Mouse (Mus musculus): ENCODE results near the gene Ube2j1. TPM values are rescaled to one million over a fixed set of nuclear protein-coding genes. Genes with fewer than 3 reads are reported as not detected.
A peak's percentile ranks its signal among the peaks of the same experiment; 100 is the strongest.

Gene Ube2j1
- total RNA-seq, 1 experiment from 2014 or later: 48.2 TPM

DNA sequence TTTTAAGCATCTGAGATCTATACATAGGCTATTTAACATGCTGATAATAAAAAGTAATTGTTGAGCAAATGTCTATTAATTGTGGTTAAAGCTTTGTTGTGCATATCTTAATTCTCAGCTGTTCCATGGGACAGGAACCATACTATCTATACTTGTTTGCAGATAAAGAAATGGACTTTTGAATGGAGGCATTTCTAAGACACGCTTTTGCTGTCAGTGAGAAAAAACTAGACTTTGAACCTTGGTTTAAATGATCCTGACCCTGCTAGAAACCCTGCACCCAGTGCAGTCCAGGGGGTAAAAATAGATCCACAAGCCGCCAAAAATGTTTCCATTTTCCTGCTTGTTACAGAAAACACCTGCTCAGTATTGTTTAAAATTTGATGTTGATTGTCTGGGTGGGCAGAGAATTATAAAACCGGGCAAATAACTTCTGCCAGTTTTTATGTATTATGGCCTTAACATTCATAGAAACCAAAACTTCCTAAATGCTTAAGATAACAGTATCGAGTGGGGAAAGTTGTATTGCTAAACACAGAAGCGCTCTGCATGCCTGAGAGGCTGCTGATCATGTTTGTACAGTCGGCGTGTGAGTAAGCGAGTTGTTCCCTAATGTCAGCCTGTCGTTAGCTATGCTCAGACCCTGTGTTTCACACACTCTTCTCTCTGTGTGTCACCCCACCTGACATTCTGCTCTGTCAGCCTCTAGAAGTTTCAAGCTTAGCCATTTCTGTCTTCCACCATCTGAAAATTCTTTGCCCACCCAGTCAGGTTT is 23.6 kb upstream of the Ube2j1 start:
- ATAC-seq (ENCODE audit: extremely low read depth, insufficient number of reproducible peaks, low FRiP score, poor library complexity, severe bottlenecking): no peak

DNA sequence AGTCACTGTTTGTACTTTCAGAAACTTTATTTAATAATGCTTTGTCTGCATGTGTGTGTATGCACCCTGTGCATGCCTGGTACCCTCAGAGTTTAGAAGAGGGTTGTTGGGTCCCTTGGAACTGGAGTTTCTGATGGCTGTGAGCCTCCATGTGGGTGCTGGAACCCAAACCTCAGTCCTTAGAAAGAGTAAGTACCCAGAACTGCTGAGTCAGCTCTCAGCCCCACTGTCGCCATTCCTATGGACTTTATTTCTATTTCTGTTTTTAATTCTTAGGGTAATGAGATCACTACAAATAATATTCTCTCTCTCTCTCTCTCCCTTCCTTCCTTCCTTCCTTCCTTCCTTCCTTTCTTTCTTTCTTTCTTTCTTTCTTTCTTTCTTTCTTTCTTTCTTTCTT is 21.1 kb upstream of the Ube2j1 start:
- ATAC-seq (ENCODE audit: extremely low read depth, insufficient number of reproducible peaks, low FRiP score, poor library complexity, severe bottlenecking): no peak

DNA sequence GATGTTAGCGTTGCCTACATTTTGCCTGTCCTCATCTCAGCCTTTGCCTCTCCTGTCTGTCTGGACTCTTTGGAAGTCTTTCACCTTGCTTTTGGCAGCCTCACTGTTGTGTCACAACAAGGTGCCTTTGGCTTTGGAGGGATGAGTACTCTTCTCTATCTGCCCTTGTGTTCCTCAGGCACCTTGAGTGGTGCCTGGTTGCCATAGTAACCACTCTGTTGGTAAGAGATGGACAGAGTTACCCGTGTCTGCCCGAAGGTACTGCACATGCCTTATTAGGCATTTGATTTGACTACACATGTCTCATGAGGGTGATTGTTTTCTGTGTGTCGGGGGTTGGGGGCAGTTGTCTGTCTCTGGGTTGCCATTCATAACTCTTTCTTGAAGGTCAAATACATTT is 18.7 kb upstream of the Ube2j1 start:
- ATAC-seq (ENCODE audit: extremely low read depth, insufficient number of reproducible peaks, low FRiP score, poor library complexity, severe bottlenecking): no peak

DNA sequence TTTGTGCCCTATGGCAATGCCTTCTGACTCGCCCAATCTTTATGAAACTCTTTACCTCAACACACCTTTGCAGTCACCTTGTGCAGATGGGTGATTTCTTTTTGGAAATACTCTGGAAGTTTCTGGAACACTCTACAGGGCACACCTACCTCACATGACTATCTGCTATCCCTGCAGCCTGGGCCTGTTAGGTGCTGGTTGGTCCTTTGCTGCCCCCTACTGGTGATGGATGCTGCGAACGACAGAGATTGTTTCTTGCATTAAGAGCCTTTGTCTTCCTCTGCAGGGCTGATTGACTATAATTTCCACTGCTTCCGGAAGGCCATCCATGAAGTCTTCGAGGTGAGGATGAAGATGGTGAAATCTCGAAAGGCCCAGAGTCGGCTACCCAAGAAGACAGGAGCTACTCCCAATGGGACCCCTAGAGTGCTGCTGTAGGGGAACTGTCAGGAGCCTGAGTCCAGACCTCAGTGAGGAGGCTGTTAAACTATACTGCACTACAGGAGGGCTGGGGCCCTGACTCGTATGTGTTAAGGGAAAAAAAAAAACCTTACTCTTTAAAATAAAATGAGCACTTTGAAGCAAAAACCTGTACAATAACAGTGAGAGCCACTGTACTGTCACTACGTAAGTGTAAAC is 12.7 kb upstream of the Ube2j1 start:
- peak; percentile 86 for ATAC-seq (ENCODE audit: extremely low read depth, insufficient number of reproducible peaks, low FRiP score, poor library complexity, severe bottlenecking)

DNA sequence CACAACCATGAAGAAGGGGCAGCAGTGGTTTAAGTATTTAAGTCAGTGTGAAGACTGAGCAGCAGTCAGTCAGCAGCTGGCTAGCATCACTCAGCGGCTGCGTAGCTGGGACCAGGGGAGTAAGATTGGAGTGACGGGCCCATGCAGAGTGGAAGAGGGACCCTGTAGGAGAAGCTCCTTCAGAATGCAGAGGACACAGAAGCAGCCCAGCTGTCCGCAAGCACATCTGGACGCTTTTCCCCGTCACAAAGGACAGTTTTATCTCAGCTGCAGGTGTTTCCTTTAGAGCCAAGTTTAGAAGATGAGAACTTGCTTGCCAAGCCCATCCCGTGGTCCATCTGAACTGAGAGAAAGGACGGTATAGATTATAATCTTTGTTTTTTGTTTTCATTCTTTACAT is 6.8 kb upstream of the Ube2j1 start:
- no peak for ATAC-seq (ENCODE audit: extremely low read depth, insufficient number of reproducible peaks, low FRiP score, poor library complexity, severe bottlenecking)

DNA sequence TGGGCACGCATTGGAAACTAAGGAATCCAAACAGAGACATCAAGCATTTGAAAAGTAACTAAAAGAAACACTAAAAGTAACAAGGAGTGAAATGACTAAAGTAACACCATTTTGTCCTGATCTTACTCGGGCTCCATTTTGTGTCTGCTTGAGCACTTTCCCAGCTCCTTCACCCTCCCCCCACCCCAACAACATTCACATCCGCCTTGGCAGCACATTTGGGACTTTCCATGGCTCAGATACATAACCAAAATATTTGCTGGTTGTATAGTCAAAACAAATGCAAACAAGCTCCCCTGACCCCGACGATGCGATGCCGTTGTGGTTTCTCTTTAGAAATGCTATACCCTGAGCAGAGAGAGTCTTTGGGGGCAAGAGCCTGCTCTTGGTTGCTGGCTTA is 2.1 kb upstream of the Ube2j1 start:
- ATAC-seq (ENCODE audit: extremely low read depth, insufficient number of reproducible peaks, low FRiP score, poor library complexity, severe bottlenecking): no peak

DNA sequence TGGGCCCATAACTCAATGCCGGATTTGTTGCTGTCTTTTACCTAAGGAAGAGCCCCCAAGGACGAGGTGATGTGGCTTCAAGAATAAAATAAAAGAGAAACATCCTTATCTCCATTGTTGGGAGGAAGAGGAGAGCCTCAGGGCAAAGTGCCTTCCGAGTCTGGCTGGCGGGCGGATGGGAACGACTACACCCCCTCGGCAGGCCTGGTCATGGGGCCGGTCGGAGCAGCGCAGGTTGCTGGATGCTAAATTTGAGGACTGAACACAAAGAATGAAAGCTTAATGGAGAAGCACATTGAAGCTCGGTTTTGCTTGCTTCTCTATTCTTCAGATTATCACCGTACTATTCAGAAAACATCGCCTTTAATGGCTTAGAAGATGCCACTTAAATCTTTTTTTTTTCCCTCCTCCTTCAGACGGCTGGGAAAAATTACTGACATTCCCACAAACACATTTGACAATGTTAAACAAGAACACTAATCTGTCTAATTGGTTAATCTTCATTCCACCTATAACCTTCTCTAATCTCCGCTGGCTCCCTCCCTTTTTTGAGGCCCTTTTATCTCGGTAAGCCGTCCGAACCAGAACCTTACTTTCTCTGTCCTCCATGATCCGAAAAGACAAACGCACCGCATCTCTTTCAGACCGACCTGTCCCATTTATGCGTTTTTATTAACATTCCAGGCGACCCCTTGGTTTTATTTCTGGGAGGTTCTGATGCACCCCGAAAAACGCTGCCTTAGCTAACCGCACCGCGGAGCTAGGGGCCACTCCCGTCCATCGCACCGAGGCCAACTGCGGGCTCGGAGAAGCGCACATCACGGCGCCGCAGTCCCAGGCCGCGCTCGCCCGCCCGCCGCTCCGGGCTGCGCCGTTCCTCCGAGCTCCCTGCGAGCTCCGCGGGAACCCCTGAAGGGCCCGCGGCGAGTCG is 687 bp upstream of the Ube2j1 start:
- ATAC-seq (ENCODE audit: extremely low read depth, insufficient number of reproducible peaks, low FRiP score, poor library complexity, severe bottlenecking): peak; percentile 2; the same call in 1 of the 2 replicates

DNA sequence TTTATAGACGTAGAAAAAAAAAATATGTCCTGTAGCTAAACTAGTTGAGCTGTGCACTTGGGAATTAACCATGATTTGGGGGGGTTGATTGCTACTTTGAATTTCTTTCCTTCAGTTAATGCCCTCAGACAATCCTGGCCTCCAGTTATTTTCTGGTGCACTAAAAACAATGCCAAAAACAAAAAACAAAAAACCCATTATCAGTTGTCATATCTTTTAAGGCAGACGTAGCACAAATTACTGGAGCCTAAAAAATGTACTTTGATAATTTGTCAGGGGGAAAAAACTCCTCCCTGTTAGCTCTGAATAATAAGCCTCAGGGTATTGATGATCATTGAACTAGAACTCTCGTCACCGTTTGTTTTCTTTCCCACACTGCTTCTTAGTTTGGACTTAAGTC is 829 bp downstream of the Ube2j1 start:
- no peak for ATAC-seq (ENCODE audit: extremely low read depth, insufficient number of reproducible peaks, low FRiP score, poor library complexity, severe bottlenecking)

DNA sequence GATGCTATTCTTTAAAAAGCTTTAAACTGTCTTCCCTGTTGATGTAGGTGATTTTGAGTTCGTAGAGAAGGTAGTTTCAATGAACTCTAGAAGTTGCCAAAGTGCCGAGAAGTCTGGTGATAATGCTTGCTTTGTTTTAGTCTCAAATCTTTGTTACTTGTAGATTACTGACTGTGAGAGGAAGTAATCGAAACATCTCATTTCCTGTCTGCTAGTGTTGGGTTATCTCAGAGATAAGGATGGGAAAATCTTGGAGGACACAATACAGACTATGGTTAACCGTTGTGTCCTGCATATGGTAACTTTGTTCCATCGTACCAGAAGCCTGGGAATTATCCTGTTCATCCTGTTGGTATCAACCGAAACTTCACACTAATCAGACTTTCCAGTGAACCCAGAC is 2.3 kb downstream of the Ube2j1 start:
- no peak for ATAC-seq (ENCODE audit: extremely low read depth, insufficient number of reproducible peaks, low FRiP score, poor library complexity, severe bottlenecking)

DNA sequence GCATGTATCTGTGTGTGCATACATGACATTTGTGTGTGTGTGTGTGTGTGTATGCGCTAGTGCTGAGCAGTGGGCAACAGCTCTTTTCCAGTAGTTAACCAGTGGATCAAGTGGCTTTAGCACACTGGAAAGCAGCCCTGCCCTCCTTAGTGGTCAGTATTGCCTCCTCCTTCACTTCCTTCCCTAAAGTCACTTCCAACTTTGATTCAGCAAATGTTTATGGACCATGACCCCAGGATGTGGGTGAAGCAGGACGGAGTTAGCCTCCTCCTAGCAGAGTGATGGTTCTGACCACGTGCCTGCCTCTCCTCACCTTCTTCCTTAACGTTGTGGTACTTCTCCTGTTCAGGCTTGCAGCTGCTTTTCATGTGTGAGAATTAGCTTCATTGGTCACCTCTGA is 8.6 kb downstream of the Ube2j1 start:
- ATAC-seq (ENCODE audit: extremely low read depth, insufficient number of reproducible peaks, low FRiP score, poor library complexity, severe bottlenecking): no peak

DNA sequence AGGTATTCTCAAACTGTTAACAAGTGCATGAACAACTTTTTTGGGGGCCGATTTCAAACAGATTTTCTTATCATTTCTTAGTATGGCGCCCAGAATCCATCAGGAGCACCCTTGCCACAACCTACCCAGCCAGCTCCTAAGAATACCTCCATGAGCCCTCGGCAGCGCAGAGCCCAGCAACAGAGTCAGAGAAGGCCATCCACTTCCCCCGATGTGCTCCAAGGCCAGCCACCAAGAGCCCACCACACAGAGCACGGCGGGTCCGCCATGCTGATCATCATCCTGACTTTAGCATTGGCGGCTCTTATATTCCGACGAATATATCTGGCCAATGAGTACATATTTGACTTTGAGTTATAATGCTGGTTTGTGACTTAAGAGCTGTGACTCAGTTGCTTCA is 18.4 kb downstream of the Ube2j1 start:
- ATAC-seq (ENCODE audit: extremely low read depth, insufficient number of reproducible peaks, low FRiP score, poor library complexity, severe bottlenecking): no peak

DNA sequence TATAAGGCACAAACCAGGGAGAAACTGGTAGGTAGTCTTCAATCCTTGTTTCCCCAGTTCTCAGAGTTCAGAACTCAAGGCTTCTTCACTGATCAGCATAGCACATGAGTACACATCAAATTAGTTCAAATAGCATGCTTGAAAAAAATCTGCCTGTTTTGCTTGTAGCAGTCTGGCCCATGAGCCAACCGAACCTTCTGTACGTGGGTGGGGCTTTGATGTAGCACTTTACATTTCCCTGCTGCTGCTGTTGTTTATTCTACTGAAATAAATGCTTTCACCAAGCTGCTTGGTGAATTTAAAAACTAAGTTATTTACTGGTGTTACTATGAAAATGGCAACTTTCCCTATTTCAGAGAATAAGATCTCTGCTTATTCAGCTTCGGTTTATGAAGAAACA is 20.8 kb downstream of the Ube2j1 start:
- ATAC-seq (ENCODE audit: extremely low read depth, insufficient number of reproducible peaks, low FRiP score, poor library complexity, severe bottlenecking): no peak

DNA sequence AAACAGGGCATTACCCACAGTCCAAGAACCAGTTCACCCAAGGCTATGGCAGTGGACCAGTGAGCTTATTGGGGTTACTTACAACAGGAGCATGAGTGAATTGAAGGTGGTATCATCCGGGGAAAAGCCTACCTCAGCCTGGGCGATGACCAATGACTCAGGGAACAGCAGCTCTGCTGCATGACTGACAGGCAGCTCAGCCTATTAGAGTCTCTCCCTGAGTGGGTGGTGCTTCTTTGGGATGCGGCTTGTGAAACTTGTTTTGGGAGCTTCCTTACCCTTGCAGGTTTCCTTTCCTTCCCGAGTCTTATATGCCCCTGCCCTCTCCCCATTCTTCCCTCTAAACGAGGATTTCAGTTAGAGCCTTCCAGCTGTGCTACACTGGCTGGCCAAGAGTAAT is 21.4 kb downstream of the Ube2j1 start:
- ATAC-seq (ENCODE audit: extremely low read depth, insufficient number of reproducible peaks, low FRiP score, poor library complexity, severe bottlenecking): no peak

DNA sequence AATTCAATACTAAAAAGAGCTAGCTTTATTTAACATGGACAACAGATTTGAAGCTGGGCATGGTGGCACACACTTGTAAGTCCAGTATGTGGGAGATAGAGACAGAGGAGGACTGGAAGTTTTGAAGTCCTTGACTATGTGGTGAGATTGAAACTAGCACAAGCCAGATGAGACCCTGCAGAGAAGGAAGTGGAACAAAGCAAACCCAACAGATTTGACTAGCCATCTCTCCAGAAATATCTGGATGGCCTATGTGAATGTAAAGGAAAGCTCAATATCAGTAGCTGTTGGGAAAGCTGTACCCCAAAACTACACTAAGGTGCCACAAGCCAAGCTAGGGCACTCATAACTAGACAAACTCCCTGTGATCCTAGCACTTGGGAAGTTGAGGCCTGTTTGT is 23.2 kb downstream of the Ube2j1 start:
- ATAC-seq (ENCODE audit: extremely low read depth, insufficient number of reproducible peaks, low FRiP score, poor library complexity, severe bottlenecking): no peak

DNA sequence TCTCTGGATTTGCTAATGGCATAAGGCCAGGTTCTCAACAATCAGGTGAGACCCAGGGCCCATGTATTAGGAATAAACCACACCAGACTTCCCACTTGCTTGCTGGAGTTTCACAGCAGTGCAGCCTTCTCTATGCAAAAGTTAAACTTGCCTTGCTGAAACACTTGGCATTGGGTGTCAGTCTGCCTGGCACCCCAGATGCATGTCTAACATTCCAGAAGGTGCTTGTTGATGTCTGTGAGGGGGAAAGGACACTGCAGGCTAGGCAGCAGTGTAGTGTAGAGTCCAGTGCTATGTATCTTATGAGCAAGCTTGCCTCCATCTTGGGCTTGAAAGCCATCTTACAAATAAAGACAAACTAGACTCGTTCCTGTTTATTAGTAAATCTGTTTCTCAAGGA is 25.1 kb downstream of the Ube2j1 start:
- no peak for ATAC-seq (ENCODE audit: extremely low read depth, insufficient number of reproducible peaks, low FRiP score, poor library complexity, severe bottlenecking)

DNA sequence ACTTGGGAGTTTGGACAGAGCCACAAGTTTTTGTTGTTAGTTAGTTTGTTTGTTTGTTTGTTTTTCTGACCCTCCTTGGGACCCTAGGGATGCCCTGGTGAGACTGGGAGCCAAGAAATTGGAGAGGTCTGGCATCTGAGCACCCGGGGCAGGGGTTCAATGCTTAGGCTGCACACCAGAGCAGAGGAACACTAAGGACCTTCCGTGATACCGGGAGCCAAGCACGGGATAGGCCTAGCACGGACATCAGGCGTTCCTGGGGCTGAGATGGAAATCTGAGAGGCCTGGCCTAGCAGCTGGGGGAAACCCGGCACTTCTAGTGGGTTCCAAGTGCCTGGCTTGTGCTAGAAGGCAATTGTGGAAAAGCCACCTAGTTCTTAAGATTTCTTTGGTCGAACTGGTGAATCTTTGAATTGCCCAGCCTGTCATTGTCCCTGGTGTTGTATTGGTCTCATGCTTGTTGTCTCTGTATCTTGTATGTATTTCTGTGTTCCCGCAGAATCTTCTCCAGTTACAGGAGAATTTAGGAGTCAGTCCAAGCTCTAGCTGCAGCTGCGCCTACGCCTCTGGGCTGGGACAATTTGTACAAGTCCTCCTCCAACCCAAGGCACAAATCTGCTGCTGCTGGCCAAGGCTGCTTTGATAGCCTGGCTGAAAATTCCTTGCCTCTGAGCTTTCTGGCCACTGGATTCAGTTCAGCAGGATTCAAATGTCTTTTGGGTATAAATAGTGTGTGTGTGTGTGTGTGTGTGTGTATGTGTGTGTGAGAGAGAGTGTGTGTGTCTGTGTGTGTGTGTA is 26.9 kb downstream of the Ube2j1 start:
- no peak for ATAC-seq (ENCODE audit: extremely low read depth, insufficient number of reproducible peaks, low FRiP score, poor library complexity, severe bottlenecking)

DNA sequence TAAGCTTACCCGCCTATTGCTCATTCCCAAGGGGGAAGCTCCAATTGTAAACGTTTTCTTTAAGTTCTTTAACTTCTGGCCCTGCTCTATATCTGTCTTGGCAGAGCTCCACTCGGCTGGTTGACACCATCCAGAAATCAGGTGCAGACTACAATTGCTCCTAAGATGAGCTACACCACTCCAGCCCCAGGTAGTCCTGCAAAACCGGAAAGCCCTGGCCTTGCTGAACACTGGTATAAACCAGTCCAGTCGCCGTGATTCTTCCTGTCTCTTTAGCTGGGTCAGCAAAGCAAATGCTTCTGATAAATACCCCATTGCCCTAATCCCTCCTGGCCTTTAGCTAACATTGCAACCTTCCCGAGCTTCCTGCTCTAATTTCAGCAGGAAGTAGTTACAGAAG is 29.9 kb downstream of the Ube2j1 start:
- no peak for ATAC-seq (ENCODE audit: extremely low read depth, insufficient number of reproducible peaks, low FRiP score, poor library complexity, severe bottlenecking)

DNA sequence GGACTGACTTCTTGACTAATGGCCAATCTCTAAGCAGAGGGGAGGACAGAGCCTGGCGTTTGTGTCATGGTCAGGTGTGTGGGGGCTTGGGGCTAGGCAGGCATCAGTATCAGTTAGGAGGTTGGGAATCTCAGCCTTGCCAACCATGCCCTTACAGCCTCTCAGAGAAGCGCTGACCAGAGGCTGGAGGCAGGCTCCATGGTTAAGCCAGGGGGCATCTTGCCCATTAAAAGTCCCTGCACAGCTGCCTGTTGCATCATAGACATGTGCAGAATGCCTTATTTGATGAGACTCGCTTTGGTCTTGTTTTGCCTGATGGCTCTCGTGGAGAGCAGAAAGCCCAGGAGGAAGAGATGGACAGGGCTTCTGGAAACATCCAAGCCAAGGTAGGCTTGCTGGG is 31.8 kb downstream of the Ube2j1 start, which contains the start of gene Gabrr2:
Gene Gabrr2, plus strand, starts transcription at position 19 of the 400 bp plus-strand sequence.
- ATAC-seq (ENCODE audit: extremely low read depth, insufficient number of reproducible peaks, low FRiP score, poor library complexity, severe bottlenecking): no peak

DNA sequence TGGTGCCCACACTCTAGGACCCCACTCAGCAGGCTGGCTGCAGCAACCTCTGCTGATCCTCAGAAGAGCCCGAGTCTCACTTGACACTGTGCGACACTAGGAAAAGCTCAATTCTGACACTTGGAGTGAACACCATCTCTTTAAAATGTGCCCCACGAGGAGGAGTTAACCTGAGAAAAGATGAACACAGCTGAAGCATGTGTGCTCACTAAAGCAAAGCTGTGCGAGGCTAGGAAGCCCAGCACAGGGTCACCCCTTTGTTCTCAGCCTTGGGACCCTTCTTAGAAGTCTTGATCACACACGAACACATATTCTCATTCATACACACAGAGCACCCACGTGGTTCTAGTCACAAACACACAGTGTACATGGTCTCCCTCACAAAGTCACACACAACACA is 33.8 kb downstream of the Ube2j1 start:
- no peak for ATAC-seq (ENCODE audit: extremely low read depth, insufficient number of reproducible peaks, low FRiP score, poor library complexity, severe bottlenecking)

Measured in neutrophil, adult 5-6 weeks (primary cell).